Mouse (Mus musculus) E14TG2a.4 (cell line): ENCODE data around the gene Pced1a.

Experiments
- H3K27me3 ChIP-seq: 2 replicates; pipeline ENCODE4 v1.6.1; 2014; ENCODE audit warnings: low read length, control low read depth; ENCODE audit not compliant: insufficient read depth
- H3K36me3 ChIP-seq: 2 replicates; pipeline ENCODE4 v1.6.1; 2014; ENCODE audit warnings: low read length, control low read depth; ENCODE audit not compliant: insufficient read depth
- H3K4me1 ChIP-seq: replicated peaks from 2 replicates; pipeline ENCODE4 v1.6.1; 2014; ENCODE audit warnings: low read depth, low read length, control low read depth
- H3K4me3 ChIP-seq: replicated peaks from 2 replicates; pipeline ENCODE4 v1.5.1; 2014; ENCODE audit warnings: mild to moderate bottlenecking, low read length
- H3K9me3 ChIP-seq: 2 replicates; pipeline ENCODE4 v1.6.1; 2014; ENCODE audit warnings: low read length, control low read depth
- CTCF ChIP-seq: conservative IDR thresholded peaks from 2 replicates; pipeline ENCODE4 v1.5.1; 2014; ENCODE audit warnings: low read length
- NANOG ChIP-seq: IDR thresholded peaks from 2 replicates; pipeline ENCODE4 v1.6.1; 2014; ENCODE audit warnings: borderline replicate concordance, low read length, mixed read lengths
- POU5F1 ChIP-seq: IDR thresholded peaks from 2 replicates; pipeline ENCODE4 v1.6.1; 2014; ENCODE audit warnings: low read length, borderline replicate concordance

The Pced1a gene

DNA sequence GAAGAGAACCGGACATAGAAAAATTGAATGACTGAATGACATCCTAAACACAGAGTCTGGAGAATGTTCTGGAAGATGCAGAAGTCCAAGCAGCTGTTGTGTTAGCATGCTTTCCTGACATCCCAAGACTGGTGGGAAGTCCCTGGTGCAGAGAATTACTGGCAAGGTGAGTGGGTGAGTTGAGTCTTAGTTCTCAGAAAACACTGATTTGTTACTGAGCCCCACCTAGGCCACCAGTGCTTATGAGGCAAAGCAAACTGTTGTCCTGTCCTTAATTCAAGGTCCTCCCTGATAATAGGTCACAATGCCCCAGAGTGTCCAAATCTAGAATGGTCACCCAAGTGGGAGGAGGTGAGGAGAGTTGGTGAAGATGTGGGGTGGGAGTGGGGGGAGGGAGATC is 19.6 kb downstream of the Pced1a start, which contains the start of the genes Gm28372 and 1700020A23Rik:
Gene Gm28372 (plus strand): TSS at position 301 of the 400 bp plus-strand sequence.
Gene 1700020A23Rik (plus strand): TSS at position 321 of the 400 bp plus-strand sequence.
- peaks cover 7% of the 10 kb centered on the region for H3K9me3 ChIP-seq
- peaks cover 29% of the 10 kb centered on the region for H3K4me1 ChIP-seq
- H3K4me3 ChIP-seq, result no peak within 1 kb of the TSS
- TF ChIP-seq CTCF, result no peak
- no peak for TF ChIP-seq NANOG
- no peak for TF ChIP-seq POU5F1
- H3K27me3 ChIP-seq, result peaks cover 17% of the 10 kb centered on the region
- no peaks in the 10 kb centered on the region for H3K36me3 ChIP-seq

- H3K4me1 ChIP-seq, result peaks cover 34% of the 10 kb centered on the region
- no peak overlapping the region for H3K4me3 ChIP-seq
- peaks cover 39% of the 10 kb centered on the region for H3K27me3 ChIP-seq
- H3K36me3 ChIP-seq, result no peaks in the 10 kb centered on the region
- H3K9me3 ChIP-seq, result peaks cover 22% of the 10 kb centered on the region
- no peak for TF ChIP-seq CTCF
- TF ChIP-seq NANOG, result no peak
- TF ChIP-seq POU5F1, result no peak
These were observed 22.6 kb downstream of the Pced1a start for GRCm38 (mm10) chr2:130401891-130402290.

DNA sequence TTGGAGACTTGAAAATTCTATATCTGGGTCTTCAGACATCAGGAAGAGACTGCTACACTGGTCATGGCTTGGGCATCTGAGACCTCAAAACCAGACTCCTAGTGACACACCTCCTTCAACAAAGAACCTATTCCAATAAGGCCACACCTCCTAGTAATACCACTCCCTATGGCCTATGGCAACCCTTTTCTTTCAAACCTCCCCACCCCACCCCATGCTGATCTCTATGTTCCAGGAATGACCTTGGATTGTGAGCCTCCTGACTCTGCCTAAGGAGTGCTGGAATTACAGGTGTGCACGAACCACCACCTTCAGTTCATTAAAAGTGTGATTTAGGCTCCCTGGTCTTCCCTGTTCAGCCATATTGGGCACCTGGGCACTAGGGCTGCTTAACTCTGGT is 24.5 kb downstream of the Pced1a start:
- Histone ChIP-seq H3K4me1 (peaks cover 38% of the 10 kb centered on the region), H3K27me3 (peaks cover 38% of the 10 kb centered on the region), H3K36me3 (peaks cover 8% of the 10 kb centered on the region), H3K4me3 (no peak overlapping the region), H3K9me3 (peaks cover 22% of the 10 kb centered on the region)
- no peak for TF ChIP-seq POU5F1
- no peak for TF ChIP-seq NANOG
- TF ChIP-seq CTCF, result no peak

- peaks cover 31% of the 10 kb centered on the region for H3K4me1 ChIP-seq
- peaks cover 22% of the 10 kb centered on the region for H3K9me3 ChIP-seq
- H3K4me3 ChIP-seq, result peak overlapping the region; percentile 62
- peaks cover 37% of the 10 kb centered on the region for H3K27me3 ChIP-seq
- peaks cover 27% of the 10 kb centered on the region for H3K36me3 ChIP-seq
- TF ChIP-seq NANOG (no peak), POU5F1 (0 out of 2 replicates have a peak, but pooled peaks have one; percentile 7)
These were observed 26.4 kb downstream of the Pced1a start for GRCm38 (mm10) chr2:130398091-130398490.

GRCm38 (mm10) chr2:130397186-130397985 is 27.1 kb downstream of the Pced1a start, which contains the start of gene Cpxm1:
Gene Cpxm1, minus strand, starts transcription at chr2:130397574.
- peak within 1 kb of the TSS; percentile 83 for H3K4me3 ChIP-seq

GRCm38 (mm10) chr2:130395696-130396095 is 28.8 kb downstream of the Pced1a start:
- peaks cover 26% of the 10 kb centered on the region for H3K4me1 ChIP-seq
- TF ChIP-seq CTCF, result no peak
- no peak for TF ChIP-seq POU5F1
- TF ChIP-seq NANOG, result no peak
- no peak overlapping the region for H3K4me3 ChIP-seq
- peaks cover 22% of the 10 kb centered on the region for H3K9me3 ChIP-seq
- peaks cover 36% of the 10 kb centered on the region for H3K36me3 ChIP-seq
- peaks cover 37% of the 10 kb centered on the region for H3K27me3 ChIP-seq

More at GRCm38 (mm10) chr2:130397186-130397985, 27.1 kb downstream of the Pced1a start, which contains the start of gene Cpxm1:
- TF ChIP-seq NANOG (no peak), CTCF (no peak), POU5F1 (no peak)
- Histone ChIP-seq H3K36me3 (peaks cover 34% of the 10 kb centered on the region), H3K27me3 (peaks cover 37% of the 10 kb centered on the region), H3K9me3 (peaks cover 22% of the 10 kb centered on the region), H3K4me1 (peaks cover 31% of the 10 kb centered on the region)

DNA sequence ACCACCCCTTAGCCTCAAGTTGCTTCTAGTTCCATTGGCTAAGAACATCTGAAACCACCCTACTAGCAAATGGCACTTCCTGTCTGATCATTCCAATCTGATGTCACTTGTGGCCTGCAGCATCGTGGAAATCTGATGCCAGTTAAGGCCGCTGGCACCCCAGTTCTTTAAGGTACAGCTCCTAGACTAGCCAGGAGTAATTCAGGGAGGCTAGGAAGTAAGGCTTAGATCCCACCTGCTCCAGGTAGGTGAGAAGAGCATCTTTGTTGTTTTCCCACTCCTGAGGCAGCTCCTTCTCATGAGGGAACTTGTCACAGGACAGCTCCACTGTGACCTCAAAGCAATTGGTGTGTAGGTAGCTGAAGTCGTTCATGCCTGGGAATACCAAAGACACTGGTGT is 31.7 kb downstream of the Pced1a start:
- TF ChIP-seq POU5F1, result no peak
- no peak for TF ChIP-seq CTCF
- no peak for TF ChIP-seq NANOG

DNA sequence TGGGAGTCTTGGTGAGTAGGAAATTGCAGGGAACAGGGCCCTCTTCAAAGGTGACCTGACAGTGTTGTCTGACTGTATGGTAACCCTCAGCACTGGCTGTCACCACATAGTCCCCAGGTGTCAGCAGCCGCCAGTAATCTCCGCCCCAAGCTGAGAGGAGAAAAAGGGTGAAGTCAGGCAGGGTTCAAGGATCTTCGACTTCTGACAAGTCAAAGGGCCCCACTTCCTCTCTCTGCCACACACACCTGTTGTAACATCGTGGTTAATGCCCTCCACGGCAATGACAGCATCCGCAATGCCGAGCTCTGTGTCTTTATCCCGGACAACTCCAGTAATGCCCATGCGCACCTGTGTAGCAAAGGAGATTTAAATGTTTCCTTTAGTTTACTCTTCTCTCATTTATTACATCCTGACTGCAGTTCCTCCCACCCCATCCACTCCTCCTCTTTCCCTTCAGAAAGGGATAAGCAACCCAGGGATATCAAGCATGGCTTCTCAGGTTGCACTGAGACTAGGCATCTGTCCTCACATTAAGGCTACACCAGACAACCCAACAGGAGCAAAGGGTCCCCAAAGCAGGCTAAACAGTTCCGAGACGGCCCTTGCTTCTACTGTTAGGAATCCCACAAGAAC is 33.4 kb downstream of the Pced1a start:
- peaks cover 3% of the 10 kb centered on the region for H3K9me3 ChIP-seq
- peaks cover 40% of the 10 kb centered on the region for H3K36me3 ChIP-seq
- peaks cover 11% of the 10 kb centered on the region for H3K27me3 ChIP-seq
- H3K4me1 ChIP-seq, result no peaks in the 10 kb centered on the region
- TF ChIP-seq NANOG (no peak), POU5F1 (no peak), CTCF (no peak)
- H3K4me3 ChIP-seq, result no peak overlapping the region

More for the DNA sequence above, 31.7 kb downstream of the Pced1a start:
- Histone ChIP-seq H3K4me1 (peaks cover 12% of the 10 kb centered on the region), H3K36me3 (peaks cover 40% of the 10 kb centered on the region), H3K4me3 (no peak overlapping the region), H3K27me3 (peaks cover 25% of the 10 kb centered on the region), H3K9me3 (no peaks in the 10 kb centered on the region)
